Mouse (Mus musculus) natural killer cell, adult 2 months (primary cell): ENCODE results near the gene Dnah14.
"Not testable (repeated sequence)": the region's sequence is repeated elsewhere in the genome, so short reads cannot be mapped to it uniquely, and the experiment has no call there.

Source experiments
- DNase-seq, 2 experiments: peaks; one replicate each; pipeline ENCODE4 v3.0.0; 2022; ENCODE audit warnings: low spot score in 2 of 2

The Dnah14 gene

DNA sequence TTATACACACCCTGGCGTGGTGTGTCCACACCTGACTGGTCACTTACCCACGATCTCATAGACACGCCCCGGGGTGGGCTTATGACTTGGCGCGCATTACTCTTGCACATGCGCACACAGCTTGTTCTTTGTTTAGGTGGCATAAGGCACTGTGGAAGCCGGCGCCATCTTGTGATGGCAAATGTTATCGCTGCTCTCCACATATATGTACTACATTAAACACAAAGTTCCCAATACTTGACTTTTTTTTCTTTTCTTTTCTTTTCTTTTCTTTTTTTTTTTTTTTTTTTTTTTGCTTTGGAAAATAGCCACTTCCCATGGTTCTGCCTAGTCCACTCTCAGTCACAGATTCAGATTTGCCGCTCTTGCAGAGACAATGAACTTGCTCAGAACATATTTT is 206.2 kb downstream of the Dnah14 start:
- not testable (repeated sequence) for DNase-seq

DNA sequence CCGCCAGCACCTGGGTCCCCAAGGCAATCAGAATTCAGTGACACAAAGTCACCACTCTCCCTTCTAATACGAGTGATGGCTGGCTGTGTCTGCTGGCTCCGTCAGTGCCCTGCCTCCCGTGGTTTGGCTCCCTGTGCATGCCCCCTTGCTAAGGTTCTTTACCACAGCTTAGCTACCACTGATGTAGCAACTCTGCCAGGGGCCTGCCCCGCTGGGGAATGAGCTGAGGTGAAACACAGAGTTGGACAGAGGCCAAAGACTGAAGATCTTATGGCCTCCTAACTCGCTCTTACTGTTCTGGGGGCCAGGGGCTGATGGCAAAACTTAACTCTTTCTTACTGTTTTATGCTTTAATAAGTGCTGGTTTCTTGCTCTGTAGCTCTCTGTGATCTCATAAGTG is 213.6 kb downstream of the Dnah14 start:
- no peak for DNase-seq

DNA sequence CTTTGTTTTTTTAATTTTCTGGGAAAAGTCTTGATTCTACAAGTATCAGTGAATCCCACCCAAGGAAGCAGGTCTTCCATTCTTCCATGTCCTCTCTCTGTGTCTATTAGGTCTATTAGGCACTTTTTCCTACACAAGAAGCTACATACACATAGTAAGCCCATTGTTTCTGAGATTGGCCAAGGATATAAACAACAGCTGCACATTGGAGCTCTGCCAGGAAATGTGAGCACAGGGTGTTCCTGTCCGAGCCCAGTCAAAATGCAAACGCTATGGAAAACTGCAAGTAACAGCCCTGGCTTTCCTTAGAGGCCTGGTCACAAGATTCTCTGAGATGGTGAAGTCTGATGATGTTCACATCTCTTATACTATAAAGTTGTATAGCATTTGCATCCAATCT is 217.2 kb downstream of the Dnah14 start:
- no peak for DNase-seq

DNA sequence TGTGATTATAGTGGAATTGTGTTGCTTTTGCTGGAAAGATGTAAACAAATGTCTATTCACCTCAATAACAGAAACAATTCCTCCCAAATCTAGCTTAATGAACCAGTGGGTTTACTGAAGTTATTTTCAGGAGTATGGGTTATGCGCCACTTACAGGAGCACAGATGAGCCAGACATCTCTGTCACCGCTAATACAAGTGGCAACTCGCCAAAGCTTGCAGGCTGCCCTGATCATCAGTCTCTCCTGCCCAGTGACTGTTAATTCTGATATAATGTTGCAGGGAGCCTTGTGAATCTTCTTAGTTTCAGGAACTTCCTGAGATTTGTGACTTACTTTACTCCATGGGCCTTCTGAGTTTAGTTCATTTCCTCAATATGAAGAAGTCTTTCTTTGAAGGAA is 223.6 kb downstream of the Dnah14 start:
- no peak for DNase-seq

DNA sequence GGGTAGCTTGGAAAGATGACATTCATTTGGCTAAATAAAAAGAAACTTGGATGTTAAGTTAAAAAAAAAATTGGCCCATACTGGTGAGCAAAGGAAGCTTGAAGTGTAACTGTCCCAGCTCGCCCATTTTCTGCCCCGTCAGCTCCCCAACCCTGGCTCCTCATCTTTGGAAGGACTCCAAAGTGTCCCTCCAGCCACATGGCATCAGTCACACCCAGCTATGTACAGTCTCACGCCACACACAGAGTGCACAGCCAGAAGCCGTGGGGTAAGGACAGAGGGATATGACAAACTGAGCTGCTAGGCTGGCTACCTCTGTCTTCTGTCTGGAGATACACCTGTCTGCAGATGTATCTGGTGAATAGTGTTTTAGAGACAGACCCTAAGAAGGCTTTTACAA is 224.3 kb downstream of the Dnah14 start:
- DNase-seq = no peak

DNA sequence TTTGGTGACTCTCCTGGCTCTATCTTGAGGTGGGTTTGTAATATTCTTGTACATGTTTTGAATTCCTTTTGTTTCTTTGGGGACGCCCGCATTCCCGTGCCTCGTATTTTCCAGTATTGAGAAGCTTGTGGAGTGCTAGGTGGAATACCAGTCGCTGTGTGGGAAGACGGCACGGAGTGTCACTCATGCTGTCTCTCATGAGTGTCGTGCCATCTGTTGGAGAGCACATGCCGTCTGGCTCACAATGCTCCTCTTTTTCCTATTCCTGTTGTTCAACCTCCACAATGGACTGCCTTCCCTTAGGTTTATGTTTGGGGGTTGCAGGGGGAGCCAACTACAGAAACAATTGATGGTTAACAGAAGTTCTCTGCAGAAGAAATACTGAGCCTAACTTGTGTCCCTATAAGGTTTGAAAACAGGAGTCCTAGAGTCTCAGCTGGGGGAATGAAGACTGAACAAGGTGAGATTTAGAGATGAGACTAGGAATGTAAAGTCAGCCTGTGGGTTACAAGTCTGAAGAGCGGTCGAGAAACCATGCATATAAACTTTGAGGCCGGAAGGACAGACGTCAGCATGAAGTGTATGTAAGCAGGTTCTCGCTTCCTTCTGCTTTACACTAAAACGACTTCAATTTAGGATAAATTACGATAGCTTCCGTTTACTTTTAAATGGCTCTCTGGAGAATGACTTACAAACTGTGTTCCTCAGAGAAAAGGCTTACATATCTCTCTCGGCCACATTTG is 235.3 kb downstream of the Dnah14 start:
- no peak for DNase-seq

DNA sequence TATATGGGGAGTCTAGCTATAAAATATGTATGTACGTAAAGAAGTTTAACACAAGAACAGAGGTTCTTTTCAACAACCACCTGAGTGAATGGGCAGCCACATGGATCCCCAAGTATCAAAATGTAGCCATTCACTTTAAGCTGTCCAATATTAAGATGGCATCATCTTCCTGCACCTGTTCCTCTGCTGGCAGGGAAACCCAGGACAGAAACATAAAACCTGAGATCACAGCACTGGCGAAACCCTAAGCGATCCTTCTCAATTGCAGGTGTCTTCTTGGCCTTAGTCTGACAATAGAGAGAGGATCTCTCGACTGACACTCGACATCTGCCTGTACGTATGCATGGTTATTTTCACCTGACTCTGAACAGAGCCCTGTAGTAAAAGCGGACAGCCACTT is 250.4 kb downstream of the Dnah14 start:
- DNase-seq = no peak

DNA sequence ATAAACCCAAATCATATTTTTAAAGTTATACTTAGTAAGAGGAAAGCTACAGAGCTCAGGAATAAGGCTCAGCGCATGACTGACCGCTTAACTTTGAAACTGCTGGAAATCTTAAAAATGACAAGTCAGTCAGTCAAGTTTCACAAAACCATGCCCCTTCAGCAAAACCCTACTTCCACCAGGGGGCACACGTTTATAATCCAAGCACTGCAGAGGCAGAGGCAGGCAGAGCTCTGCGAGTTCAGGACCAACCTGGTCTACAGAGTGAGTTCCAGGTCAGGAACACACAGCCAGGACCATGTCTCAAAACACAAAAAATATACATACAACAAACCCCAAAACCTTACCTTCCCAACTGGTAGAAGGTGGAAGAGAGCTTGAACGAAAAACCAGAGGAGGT is 252.0 kb downstream of the Dnah14 start:
- peak; percentile 44 to 65 for DNase-seq

DNA sequence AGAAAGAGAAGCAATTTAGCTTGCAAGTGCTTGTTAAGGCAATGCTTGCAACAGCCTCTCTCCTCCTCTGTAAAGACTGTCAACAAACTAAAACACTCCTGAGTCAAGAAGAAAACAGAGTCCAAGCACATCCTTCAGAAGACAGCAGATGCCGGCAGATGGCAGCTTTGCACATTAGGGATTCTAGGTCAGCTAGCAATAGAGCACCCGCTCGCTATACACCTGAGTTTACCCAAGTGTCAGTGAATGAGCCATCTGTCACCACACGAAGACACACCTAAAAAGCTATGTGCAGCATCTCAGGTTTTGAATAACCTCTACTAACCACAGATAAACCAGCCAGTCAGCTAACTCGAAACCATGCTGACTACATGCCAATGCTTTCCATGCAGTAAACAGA is 256.4 kb downstream of the Dnah14 start:
- no peak for DNase-seq

DNA sequence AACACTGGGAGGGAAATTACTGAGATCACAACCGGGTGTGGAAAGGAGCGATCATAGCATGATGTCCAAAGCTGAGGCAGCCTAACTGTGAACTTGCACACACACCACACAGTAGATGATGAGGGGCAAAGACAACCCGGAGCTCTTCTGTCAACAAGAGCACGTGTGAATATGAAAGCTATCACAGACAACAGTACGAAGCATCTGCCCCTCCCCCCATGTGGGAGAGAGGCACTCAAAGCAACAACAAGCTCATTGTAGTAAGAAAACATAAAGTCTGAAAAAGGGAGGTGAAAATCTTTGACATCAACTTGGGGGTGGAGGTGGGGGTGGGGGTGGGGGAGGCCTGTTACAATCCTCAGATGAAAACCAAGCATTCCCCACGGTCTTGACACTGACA is 256.8 kb downstream of the Dnah14 start:
- DNase-seq = no peak

DNA sequence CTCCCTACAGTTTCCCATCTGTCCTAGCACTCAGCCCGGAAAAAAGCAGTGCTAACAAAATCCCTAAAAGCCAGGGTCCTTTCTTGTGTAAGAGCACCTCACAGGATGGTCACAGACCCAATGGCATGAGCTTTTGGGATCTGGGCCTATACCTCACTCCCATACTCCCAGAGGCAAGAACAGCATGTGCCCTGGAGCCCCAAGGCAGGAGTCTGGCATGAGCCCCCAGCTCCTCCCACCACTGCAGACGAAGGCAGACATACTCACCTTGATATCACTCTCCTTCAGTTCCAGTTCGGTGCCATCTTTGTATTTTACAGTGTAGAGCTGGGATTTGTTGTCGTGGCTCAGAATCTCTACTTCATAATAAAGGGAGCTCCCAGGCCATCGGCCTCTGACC is 261.8 kb downstream of the Dnah14 start:
- DNase-seq = no peak

DNA sequence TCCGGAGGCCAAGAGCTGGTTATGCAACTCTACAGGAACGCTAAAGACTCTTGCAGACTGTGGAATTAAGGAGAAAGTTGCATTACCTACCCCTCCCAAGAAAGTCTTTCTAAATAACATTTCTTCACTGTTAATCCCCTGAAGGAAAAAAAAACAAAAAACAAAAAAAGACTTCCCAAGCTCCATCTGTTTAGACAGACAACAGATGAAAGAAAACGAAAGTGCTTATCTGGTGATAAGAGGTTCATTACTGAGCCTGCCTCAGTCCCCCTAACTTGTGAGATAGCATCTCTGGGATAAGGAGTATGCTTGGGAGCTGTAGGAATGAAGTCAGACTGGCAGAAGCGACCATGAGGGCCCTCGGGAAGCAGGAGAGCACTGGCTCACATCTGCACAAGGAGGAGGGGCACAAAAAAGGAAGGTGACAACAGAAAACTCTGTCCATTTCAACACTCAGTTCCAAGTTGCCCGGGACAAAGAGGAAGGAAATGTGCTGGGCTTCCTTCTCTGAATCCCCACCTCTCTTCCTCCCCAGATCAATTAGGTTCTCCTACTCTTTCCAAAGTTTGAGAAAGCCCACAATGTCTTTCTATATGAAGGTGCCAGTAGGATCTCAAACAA is 263.5 kb downstream of the Dnah14 start:
- DNase-seq = no peak

DNA sequence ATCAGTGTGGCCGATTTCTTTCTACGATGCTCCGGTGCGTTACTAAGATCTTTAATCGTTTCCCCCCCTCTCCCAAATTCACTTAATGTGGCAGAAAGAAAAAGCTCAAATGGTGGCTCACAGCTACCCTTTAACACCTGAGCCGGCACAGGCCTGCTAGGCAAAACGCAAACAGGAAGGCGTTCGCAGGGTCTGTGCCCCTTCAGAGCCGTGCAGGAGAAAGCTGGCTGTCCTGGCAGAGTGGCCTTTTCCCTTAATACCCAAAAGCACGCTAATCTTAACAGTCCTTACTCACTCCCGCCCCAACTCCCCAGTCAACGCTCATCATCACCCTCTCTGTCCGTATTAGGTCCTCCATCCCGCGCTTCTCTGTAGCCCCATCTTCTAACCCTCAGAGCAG is 265.0 kb downstream of the Dnah14 start:
- no peak for DNase-seq

DNA sequence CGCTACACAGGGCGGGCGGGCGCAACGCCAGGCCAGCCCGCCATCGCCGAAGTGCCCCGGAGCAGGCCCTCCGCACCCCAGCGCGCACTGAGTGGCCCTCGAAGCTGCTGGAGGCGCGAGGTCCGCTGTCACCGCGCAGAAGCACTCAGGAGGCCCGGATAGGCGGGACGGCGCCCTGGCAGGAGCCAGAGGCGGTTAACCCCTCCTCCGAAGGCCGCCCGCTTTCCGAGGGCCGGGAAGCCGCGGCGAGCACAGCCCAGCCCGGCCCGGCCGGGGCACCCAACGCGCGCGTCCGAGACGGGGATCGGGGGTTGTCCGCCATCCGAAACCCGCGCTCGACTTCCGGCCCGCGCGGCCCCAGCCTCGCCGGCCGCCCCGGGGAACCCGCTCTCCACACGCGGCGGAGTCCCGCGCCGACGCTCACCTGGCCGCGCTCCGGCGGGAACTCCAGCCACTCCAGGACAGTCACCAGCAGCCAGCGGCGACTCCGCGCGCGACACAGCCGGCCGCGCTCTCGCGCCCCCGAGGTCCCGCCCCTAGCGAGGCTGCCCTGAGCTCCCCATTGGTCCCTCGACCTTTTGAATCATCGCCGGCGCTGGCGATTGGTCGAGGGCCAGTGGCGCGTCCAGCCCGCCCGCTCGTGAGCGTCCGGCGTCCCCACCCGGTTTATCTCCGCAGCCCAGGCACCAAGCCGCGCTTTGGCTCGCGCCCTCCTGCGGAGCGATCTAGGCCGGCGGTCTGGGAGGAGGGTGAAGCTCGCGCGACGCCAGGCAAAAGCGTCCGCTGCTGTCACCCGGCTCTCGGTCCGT is 265.7 kb downstream of the Dnah14 start:
- peak; percentile 93 to 94 for DNase-seq

DNA sequence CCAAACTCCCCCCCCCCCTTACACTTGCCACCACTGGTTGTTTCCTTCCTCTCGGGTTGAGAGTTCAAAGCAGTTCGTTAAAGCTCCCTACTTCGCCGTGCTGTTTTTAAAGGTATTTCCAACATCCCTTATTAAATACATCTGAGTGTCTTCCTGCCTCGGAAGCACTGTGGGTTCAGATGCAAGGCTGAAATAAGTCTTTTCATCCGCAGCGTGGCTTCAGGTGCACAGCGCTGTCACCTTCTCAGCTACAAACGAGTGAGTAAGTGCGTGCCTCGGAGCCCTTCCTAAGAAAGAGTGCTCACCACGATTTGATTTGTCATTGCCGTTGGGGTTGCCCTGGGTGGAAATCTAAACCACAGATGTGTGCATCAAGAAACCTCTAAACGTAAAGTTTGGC is 266.4 kb downstream of the Dnah14 start, which contains the start of gene Lbr:
TSS of gene Lbr (minus strand) at position 266 of the 400 bp plus-strand sequence.
- DNase-seq = peak; percentile 36 to 42

DNA sequence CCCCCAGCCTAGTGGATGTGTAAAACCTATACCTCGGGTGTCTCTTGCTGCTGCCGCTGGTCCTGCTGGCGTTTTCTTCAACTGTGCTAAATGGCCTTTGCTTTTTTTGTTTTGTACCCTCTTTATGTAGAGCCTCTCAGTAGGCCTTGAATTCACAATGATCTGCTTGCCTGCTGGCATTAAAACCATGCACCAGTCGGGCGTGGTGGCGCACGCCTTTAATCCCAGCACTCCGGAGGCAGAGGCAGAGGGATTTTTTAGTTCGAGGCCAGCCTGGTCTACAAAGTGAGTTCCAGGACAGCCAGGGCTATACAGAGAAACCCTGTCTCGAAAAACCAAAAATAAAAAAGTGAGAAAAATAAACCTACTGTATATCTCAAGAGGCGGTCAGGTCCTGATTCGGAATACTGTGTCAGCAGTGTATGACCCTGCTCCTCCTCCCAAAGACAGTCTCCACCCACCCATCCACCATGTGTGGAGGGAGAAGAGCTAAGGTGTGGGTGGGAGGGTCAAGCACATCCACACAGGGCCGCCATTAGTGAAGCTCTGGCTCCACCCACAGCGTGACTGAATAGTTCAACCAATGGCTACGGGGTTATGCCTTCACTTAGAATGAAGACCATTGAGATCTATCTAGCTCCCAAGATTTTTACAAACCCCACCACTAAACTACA is 268.7 kb downstream of the Dnah14 start:
- DNase-seq = no peak

DNA sequence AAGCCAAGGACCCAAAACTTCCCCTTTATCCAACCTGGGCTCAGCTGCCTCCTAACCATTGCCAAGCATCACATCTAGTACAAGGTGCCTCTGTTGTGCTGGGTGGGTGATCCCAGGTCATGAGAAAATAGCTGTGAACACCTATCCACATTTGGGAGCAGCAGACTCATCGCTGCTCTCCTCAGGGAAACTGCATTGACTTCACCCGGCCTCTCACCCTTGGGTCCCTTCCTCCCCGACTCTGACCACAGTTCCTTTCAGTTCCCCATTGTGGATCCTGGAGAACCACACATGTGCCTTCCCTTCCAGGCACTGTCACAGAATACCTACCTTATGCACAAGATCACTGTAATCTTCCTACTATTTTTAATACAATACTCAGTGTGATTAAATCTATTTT is 269.4 kb downstream of the Dnah14 start:
- DNase-seq = no peak

DNA sequence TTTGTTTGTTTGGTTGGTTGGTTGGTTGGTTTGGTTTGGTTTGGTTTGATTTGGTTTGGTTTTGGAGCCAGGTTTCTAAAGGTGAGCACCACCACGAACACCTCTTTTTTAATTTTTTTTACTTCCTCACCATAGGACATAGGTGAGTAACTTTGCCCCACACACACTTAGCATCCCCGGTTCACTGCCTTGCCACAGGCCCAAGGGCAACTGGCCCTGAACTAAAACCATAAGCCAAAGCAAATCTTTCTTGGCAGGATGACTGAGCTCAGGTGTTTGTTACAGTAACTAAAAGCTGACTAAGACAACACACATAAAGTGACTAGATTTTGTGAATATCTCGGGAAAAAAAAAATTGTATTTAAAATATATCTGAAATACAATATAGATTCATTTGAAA is 271.0 kb downstream of the Dnah14 start:
- DNase-seq = no peak

DNA sequence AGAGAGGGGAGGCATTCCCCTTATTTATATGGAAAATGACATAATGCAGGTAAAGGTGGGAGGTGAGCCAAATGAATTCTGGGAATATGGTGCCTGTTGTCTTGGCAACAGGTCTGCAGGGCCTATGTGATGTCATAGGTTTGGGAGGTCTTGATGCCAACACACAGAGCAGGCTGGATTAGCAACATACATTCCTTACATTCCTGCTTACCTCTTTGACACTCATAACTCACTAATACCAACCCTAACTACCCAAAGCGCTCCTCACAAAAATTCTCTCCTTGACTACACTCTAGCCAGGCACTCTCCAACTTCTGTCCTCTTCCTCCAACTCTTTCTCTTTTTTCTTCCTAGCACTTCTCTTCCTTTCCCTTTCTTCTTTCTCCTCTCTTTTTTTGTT is 271.9 kb downstream of the Dnah14 start:
- no peak for DNase-seq

DNA sequence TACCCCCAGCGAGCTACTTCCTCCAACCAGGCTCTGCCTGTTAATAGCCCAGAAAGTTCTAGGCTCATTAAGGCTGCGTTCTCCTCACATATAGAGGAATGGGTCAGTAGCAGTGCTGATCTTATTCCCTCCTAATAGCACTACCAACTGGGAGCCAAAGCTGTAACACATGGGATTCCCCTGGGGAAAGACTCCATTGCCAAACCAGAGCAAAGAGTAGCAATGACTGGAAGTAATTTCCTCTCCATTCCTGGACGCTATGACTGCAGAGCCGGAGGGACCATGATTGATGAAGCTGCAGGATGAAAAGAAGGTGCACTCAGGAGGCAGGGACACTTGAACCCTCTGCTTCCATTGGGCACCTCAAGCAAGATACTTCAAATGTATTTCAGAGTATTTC is 274.1 kb downstream of the Dnah14 start:
- DNase-seq = no peak

DNA sequence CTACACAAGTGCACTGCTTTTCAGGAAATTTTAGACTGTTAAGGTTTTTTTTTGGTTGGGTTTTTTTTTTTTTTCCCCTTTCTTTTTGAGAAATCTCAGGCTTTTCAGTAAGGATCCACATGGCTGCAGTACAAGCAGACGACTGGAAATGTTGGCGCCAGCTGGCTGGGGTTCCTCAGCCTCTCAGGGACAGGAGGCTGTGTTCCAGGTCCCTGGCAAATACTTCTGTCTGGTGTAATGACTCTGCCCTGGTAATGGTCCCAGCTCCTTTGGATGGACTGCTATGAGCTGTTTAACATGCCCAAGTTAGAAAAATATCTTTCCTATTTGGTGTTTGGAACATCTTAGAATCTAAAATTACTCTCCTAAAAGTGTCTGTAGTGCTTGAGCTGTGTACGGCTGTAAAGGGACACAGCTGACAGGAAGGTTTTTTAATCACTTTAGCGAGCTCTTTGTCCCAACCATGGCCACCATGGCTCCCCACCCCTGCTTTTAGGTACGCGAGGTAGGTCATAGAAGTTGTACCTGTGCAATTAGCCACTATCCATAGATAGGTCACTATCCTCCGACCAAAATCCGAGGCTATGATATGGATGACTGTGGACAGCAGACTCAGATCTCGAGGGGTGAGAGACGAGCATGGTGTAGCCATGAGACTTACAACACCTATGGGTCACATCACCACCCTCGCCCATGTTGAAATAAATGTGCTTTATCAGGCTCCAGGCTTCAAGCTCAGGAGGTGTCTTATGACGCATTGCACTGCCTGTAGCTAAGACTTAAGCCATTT is 275.4 kb downstream of the Dnah14 start:
- no peak for DNase-seq
